Mouse (Mus musculus): ENCODE measurements around the gene Ecm1. TPM values are rescaled to one million over a fixed set of nuclear protein-coding genes. Genes with fewer than 3 reads are reported as not detected.
"Not testable (repeated sequence)": the region's sequence is repeated elsewhere in the genome, so short reads cannot be mapped to it uniquely, and the experiment has no call there.

The Ecm1 gene
- total RNA-seq, 2 experiments from 2014 or later, result 205 to 241 TPM

- DNase-seq (ENCODE audit: low spot score in 2 of 2), result no peak
These were observed 46.7 kb downstream of the Ecm1 start for GRCm38 (mm10) chr3:95692677-95693076.

- not testable (repeated sequence) for DNase-seq (ENCODE audit: low spot score in 2 of 2)
These were observed 48.8 kb downstream of the Ecm1 start for GRCm38 (mm10) chr3:95690552-95690951.

DNA sequence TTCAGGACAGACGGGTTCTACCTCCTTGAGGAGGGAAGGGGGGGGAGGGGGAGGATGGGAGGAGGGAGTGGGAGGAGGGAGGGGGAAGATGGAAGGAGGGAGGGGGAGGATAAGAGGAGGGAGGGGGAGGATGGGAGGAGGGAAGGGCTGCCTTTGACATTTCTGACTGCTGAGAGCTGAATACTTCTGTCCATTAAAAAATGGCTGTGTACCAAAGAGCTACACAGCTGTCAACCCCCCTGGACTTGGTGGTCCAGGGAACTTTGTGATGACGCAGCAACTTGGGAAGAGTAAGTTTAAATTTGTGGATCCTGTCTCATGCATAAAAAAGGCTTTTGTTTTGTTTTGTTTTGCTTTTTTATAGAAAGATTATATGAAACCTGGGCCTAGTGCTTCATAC lies 49.4 kb downstream of the Ecm1 start:
- DNase-seq (ENCODE audit: low spot score in 2 of 2), result no peak

DNA sequence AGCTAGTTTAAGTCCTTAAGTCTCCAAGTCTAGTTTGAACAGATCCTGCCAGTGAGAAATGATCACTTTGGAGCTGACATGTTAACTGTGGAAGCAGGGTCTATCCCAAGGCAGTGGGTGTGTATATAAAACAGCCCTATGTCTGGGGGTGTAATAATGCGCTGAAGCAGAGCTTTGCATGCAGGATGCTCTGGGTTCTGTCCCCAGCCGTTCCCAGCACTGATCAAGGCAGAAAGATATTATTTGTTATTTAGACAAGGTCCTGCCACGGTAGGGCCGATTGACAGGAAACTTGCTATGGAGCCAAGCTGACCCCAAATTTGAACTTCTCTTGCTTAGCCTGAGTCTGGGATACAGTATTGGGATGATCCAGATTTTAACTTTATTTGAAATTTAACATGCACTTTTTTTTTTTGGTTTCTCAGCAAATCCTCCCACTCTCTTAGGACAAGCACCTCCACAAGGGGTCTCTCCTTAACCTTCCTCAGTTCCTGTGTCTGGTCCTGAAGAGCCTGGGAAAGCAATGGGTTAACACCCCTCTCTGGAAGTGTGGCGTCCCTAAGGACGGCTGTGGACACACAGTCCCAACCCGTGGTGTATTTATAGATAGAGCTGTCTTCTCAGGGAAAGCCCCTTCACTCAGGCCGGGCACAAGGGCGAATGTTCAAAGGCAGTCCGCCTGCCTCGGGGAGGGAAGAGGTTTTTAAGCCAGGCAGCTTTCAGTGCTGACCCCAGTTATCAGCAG lies 50.0 kb downstream of the Ecm1 start:
- DNase-seq (ENCODE audit: low spot score in 2 of 2), result no peak

GRCm38 (mm10) chr3:95687524-95688421 lies 51.6 kb downstream of the Ecm1 start, which contains the start of gene Adamtsl4:
Gene Adamtsl4, minus strand, starts transcription at chr3:95687917.
- DNase-seq (ENCODE audit: low spot score in 2 of 2), result peak in 1 of 2 experiments; percentile 61

DNA sequence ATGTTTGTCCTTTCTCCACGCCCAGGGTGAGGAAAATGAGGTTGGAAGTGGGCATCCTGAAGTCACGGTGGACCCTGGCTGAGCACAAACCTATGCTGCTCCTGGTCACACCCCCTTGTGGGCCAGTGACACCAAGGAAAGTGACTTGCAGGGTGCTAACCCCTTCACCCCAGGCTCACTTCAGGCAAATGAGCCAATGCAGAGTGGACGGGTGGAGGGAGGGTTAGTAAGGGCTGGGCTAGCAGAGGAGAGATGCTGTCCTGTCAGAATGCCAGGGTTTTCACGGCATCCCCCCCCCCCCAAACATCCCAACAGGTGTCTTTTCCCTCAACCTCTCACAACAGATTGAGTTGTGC lies 52.2 kb downstream of the Ecm1 start:
- DNase-seq (ENCODE audit: low spot score in 2 of 2), result no peak

DNA sequence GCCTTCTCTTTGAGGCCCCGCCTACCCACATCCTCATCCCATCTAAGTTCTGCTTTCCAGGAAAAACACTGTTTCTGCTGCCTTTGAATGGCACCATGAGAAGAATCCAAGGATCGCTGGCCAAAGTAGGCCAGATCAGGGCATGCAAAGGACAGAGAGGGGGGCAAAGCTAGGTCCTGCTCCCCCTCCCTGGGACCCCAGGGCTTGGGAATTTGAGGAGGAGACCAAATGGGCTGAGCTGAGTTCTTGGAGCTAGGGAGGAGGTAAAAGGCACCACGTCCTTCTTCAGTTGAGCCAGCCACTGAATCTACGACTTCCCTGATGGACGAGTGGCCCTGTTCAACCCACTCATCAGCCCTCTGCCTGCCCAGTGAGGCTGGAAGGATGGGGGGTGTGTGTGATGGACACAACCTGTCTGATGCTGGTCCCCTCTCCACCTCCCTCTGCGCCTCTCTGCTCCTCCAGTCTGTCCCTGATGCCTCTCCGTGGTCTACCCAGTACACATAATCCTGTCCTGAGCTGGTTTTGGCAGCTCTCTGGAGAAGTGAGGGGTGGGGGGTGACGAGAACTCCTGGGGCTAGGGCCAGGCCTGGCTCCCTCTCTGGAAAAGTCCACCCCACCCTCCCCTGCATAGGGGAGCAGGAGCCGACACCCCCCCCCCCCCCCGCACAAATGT lies 52.7 kb downstream of the Ecm1 start:
- no peak for DNase-seq (ENCODE audit: low spot score in 2 of 2)

- DNase-seq (ENCODE audit: low spot score in 2 of 2), result no peak
These were observed 53.7 kb downstream of the Ecm1 start for GRCm38 (mm10) chr3:95685701-95686100.

DNA sequence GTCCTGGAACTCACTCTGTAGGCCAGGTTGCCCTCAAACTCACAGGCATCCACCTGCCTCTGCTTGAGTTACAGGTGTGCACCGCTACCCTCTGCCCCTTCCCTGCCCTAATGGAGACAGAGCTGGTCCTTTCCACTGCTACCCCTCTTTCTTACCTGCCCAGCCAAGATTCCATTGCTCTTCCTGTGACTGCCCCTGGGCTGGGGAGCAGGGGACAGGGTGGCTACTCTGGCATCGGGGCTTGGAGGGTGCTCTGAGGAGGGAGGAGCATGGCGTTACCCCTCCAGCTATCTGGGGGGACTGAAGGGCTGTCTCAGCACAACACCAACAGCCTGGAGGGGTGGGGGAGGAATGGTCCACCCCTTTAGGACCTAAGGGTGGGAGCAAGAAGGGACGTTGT lies 54.1 kb downstream of the Ecm1 start:
- no peak for DNase-seq (ENCODE audit: low spot score in 2 of 2)

DNA sequence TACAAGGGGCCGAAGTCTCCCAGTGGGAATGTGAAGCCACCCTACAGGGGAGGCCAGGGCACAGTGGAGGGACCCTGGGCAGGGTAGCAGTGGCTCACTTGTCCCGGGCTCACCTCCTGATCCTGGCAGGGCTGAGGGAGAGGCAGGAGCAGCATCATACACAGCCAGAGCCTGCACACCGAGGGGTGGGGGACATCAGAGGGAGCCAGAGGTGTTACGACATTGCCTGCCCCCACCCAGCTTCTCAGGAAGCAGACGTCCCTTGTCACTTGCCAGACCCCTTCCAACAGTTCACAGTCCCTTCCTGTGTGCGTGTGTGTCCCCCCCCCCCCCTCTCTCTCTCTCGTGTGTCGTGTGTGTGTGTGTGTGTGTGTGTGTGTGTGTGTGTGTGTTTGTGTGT lies 54.5 kb downstream of the Ecm1 start:
- no peak for DNase-seq (ENCODE audit: low spot score in 2 of 2)

Small RNA genes lying within 50 kb of the gene (microRNA-seq; reads per million reads assigned to microRNA genes)
- not detected for gene Mir7014

Other genes starting within 250 kb of the Ecm1 start
- 10 to 100 TPM; 18.8 to 24.2 TPM for gene Ctsk, start 240.3 kb downstream of the Ecm1 start, total RNA-seq (2021)
- gene Ctss, start 212.8 kb downstream of the Ecm1 start, total RNA-seq (2021), result 10 to 100 TPM; 24.5 to 30.2 TPM
- gene Hormad1, start 179.9 kb downstream of the Ecm1 start, total RNA-seq (2021), result not detected
- gene Golph3l, start 150.6 kb downstream of the Ecm1 start, total RNA-seq (2021), result 10 to 100 TPM; 45.6 to 46.4 TPM
- 10 to 100 TPM; 79.6 to 82.2 TPM for gene Ensa, start 114.6 kb downstream of the Ecm1 start, total RNA-seq (2021)
- 100 to 1,000 TPM; 151 to 152 TPM for gene Mcl1, start 80.8 kb downstream of the Ecm1 start, total RNA-seq (2021)
- 1 to 10 TPM; 7.5 to 8.1 TPM for gene Adamtsl4, start 51.7 kb downstream of the Ecm1 start, total RNA-seq (2021)
- gene Tars2, start 20.6 kb upstream of the Ecm1 start, total RNA-seq (2021), result 10 to 100 TPM; 48.2 to 51.7 TPM
- gene Rprd2, start 79.3 kb upstream of the Ecm1 start, total RNA-seq (2021), result 10 to 100 TPM; 56.5 to 64.1 TPM
- 10 to 100 TPM; 31.9 to 34.7 TPM for gene Prpf3, start 116.3 kb upstream of the Ecm1 start, total RNA-seq (2021)
- gene Mrps21, start 131.9 kb upstream of the Ecm1 start, total RNA-seq (2021), result 100 to 1,000 TPM; 178 to 200 TPM
- 1 to 10 TPM; 1.7 to 2.2 TPM for gene Ciart, start 142.7 kb upstream of the Ecm1 start, total RNA-seq (2021)
- gene BC028528, start 152.4 kb upstream of the Ecm1 start, total RNA-seq (2021), result 10 to 100 TPM; 21.3 to 21.5 TPM
- gene Aph1a, start 154.4 kb upstream of the Ecm1 start, total RNA-seq (2021), result 100 to 1,000 TPM; 156 to 163 TPM
- 1 to 10 TPM; 2.3 to 2.5 TPM for gene Car14, start 165.1 kb upstream of the Ecm1 start, total RNA-seq (2021)
- 100 to 1,000 TPM; 145 to 146 TPM for gene Anp32e, start 189.7 kb upstream of the Ecm1 start, total RNA-seq (2021)